Mouse (Mus musculus) cerebellum, postnatal 10 days (tissue): ENCODE measurements around the gene Lnpk.

Source experiments
- DNase-seq, 2 experiments: peaks; one replicate each; pipeline ENCODE4 v3.0.0; 2021; ENCODE audit warnings: mixed read lengths in 2 of 2

The Lnpk gene

GRCm38 (mm10) chr2:74578843-74579489 lies at the start of gene Lnpk:
Lnpk (minus strand) TSS chr2:74579435.
- DNase-seq, result peak; percentile 96 to 97

GRCm38 (mm10) chr2:74620368-74620767 lies 41.1 kb upstream of the Lnpk start:
- DNase-seq, result no peak

- no peak for DNase-seq
Measured at GRCm38 (mm10) chr2:74619676-74620246, 40.5 kb upstream of the Lnpk start.

- no peak for DNase-seq
Measured at GRCm38 (mm10) chr2:74617706-74618105, 38.5 kb upstream of the Lnpk start.

- DNase-seq, result no peak
Measured at GRCm38 (mm10) chr2:74611406-74611805, 32.2 kb upstream of the Lnpk start.

- DNase-seq, result no peak
Measured at GRCm38 (mm10) chr2:74609350-74609749, 30.1 kb upstream of the Lnpk start.

GRCm38 (mm10) chr2:74606087-74606760 lies 27.0 kb upstream of the Lnpk start:
- no peak for DNase-seq

- no peak for DNase-seq
Measured at GRCm38 (mm10) chr2:74604011-74604410, 24.8 kb upstream of the Lnpk start.

GRCm38 (mm10) chr2:74602483-74602882 lies 23.2 kb upstream of the Lnpk start:
- DNase-seq, result no peak

GRCm38 (mm10) chr2:74597169-74597568 lies 17.9 kb upstream of the Lnpk start:
- no peak for DNase-seq

- DNase-seq, result no peak
Measured at GRCm38 (mm10) chr2:74596094-74596493, 16.9 kb upstream of the Lnpk start.

GRCm38 (mm10) chr2:74578146-74578842 lies 941 bp downstream of the Lnpk start:
- peak in 1 of 2 experiments; percentile 42 for DNase-seq

- DNase-seq, result peak in 1 of 2 experiments; percentile 14
Measured at GRCm38 (mm10) chr2:74570390-74570789, 8.8 kb downstream of the Lnpk start.

GRCm38 (mm10) chr2:74559822-74560221 lies 19.4 kb downstream of the Lnpk start:
- no peak for DNase-seq

- DNase-seq, result no peak
Measured at GRCm38 (mm10) chr2:74559092-74559491, 20.1 kb downstream of the Lnpk start.

GRCm38 (mm10) chr2:74557451-74557850 lies 21.8 kb downstream of the Lnpk start:
- no peak for DNase-seq

GRCm38 (mm10) chr2:74551929-74552328 lies 27.3 kb downstream of the Lnpk start:
- no peak for DNase-seq

GRCm38 (mm10) chr2:74548306-74548705 lies 30.9 kb downstream of the Lnpk start:
- no peak for DNase-seq

GRCm38 (mm10) chr2:74508302-74508701 lies 70.9 kb downstream of the Lnpk start:
- DNase-seq, result no peak

- peak; percentile 22 to 37 for DNase-seq
Measured at GRCm38 (mm10) chr2:74506439-74506838, 72.8 kb downstream of the Lnpk start.

GRCm38 (mm10) chr2:74500307-74500706 lies 78.9 kb downstream of the Lnpk start:
- no peak for DNase-seq

GRCm38 (mm10) chr2:74497851-74498250 lies 81.4 kb downstream of the Lnpk start:
- no peak for DNase-seq

GRCm38 (mm10) chr2:74491426-74491825 lies 87.8 kb downstream of the Lnpk start:
- DNase-seq, result peak; percentile 53 to 69

- DNase-seq, result no peak
Measured at GRCm38 (mm10) chr2:74490186-74490585, 89.0 kb downstream of the Lnpk start.
